Mouse (Mus musculus): ENCODE data around the gene Nfe2l2. TPM values are rescaled to one million over a fixed set of nuclear protein-coding genes. Genes with fewer than 3 reads are reported as not detected.

The Nfe2l2 gene
- polyA plus RNA-seq, 1 experiment from 2014 or later, result 39.4 TPM

DNA sequence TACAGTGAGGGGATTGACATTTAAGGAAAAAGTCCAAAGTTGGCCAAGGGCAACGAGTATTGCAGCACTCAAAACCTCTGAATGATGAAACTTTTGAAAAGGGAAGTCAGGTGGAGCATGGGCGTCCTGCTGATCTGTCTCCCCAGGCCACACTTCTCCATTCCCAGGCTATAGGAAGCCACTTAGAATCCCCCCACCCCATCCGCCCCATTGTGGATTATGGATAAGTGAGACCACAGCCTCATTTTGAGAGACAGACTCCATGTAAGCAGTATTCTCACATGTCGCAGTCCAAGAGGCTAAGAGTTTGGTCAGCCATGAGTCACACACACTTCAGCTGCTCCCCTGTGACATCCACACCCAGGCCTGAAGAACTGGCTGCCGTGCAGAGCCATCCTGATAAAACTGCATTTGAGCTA lies 26.8 kb upstream of the Nfe2l2 start:
- WGBS, result 76% methylated on average over 5 of the region's 5 CpGs
- no peaks in the 10 kb centered on the region for H3K36me3 ChIP-seq
- no peak overlapping the region for H3K4me2 ChIP-seq
- no peak overlapping the region for H3K9ac ChIP-seq
- H3K27me3 ChIP-seq, result no peaks in the 10 kb centered on the region
- no peak overlapping the region for H3K27ac ChIP-seq
- H3K9me3 ChIP-seq, result no peaks in the 10 kb centered on the region
- H3K4me1 ChIP-seq, result no peaks in the 10 kb centered on the region
- ATAC-seq (ENCODE audit: insufficient number of reproducible peaks, insufficient read depth, low FRiP score, low TSS enrichment, low read depth), result no peak
- no peak overlapping the region for H3K4me3 ChIP-seq

DNA sequence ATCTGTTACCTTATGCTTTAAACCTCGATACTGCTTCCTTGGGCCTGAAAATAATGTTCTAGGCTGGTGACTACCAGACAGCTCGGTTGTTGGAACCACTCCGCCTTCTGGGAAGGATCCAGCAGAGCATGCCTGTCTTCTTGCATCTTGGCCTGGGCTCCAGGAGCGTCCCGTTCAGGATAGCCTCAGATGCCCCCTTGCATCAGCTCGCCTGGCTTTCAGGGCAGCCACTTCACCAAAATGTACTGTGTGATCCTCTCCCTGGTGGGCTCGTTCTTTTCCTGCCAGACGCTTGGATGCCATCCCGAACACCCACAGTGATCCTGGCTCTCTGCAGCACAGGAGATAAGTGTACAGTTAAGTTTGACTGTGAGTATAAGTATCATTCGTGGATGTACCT lies 25.6 kb upstream of the Nfe2l2 start:
- WGBS, result 85% methylated on average over 10 of the region's 10 CpGs
- Histone ChIP-seq H3K27me3 (no peaks in the 10 kb centered on the region), H3K9ac (no peak overlapping the region), H3K4me2 (no peak overlapping the region), H3K27ac (no peak overlapping the region), H3K4me1 (no peaks in the 10 kb centered on the region), H3K36me3 (no peaks in the 10 kb centered on the region), H3K4me3 (no peak overlapping the region), H3K9me3 (no peaks in the 10 kb centered on the region)
- no peak for ATAC-seq (ENCODE audit: insufficient number of reproducible peaks, insufficient read depth, low FRiP score, low TSS enrichment, low read depth)

DNA sequence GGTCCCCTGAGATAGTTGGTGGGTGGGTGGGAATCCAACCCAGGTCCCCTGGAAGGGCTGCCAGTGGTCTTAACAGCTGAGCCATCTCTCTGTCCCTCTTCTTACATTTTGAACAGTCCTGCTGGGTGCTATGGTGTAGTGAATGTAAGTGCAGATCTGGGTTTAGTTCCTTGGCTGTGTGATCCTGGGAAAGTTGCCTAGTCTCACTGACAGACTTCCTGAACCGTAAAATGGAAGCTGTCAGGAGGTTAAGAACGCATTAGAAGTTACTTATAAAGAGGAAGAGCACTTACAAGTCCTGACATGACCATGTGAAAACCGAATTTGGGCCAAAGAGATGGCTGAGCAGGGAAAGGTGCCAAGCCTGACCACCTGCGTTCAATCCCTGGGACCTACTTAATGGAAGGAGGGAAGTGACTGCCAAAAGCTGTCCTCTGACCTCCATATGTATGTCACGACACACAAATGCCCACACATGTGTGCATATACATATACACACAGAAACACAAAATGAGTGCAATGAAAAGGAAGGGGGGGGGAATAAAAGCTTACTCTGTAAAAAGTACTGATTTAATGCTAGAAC lies 20.5 kb upstream of the Nfe2l2 start:
- H3K4me3 ChIP-seq, result no peak overlapping the region
- H3K4me2 ChIP-seq, result no peak overlapping the region

DNA sequence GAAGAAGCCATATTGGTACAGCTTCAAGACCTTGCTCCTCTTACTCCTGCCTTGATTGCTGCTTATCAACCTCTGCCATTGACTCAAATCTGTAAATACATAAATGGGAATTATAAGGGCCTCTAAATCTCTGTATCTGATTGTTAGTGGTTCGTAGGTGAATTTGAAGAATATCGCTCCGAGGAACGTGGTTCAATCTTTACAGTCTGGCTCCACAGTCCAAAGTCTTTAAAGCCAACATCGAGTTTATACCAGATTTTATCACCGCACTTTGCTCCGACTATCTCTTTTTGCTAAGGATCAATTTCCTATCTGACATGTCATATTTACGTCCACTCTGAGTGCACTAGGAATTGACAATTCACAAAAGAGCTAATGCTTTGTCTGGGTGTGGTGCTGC lies 19.0 kb upstream of the Nfe2l2 start:
- H3K9ac ChIP-seq, result no peak overlapping the region
- no peaks in the 10 kb centered on the region for H3K27me3 ChIP-seq
- H3K4me3 ChIP-seq, result no peak overlapping the region
- H3K36me3 ChIP-seq, result no peaks in the 10 kb centered on the region
- no peak overlapping the region for H3K27ac ChIP-seq
- no peak overlapping the region for H3K4me2 ChIP-seq
- WGBS, result 89% methylated on average over 8 of the region's 8 CpGs
- no peak for ATAC-seq (ENCODE audit: insufficient number of reproducible peaks, insufficient read depth, low FRiP score, low TSS enrichment, low read depth)
- no peaks in the 10 kb centered on the region for H3K4me1 ChIP-seq
- H3K9me3 ChIP-seq, result no peaks in the 10 kb centered on the region

More for the DNA sequence above, 20.5 kb upstream of the Nfe2l2 start:
- 69% methylated on average over 5 of the region's 5 CpGs for WGBS
- H3K9ac ChIP-seq, result no peak overlapping the region
- H3K27me3 ChIP-seq, result no peaks in the 10 kb centered on the region
- H3K27ac ChIP-seq, result no peak overlapping the region
- H3K9me3 ChIP-seq, result no peaks in the 10 kb centered on the region
- ATAC-seq (ENCODE audit: insufficient number of reproducible peaks, insufficient read depth, low FRiP score, low TSS enrichment, low read depth), result no peak
- no peaks in the 10 kb centered on the region for H3K4me1 ChIP-seq
- H3K36me3 ChIP-seq, result no peaks in the 10 kb centered on the region

DNA sequence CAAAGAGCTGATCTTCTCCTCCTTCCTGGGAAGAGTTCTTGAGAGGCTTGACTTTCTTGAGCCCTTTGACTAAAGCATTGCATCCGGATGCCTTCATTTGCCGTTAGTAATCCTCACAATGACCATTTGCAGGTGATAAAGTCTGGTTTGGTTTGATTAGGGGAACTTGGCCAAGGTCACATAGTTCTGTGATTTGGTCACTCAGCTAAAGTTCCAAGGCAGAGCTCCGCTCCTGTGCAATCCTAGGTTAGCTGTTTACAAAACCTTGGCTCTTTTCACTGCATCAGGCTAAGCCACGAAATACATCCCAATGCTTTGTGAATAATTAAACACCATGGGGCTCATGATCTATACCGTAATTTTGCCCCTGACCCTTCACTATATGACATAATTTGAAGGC lies 18.5 kb upstream of the Nfe2l2 start:
- H3K36me3 ChIP-seq, result no peaks in the 10 kb centered on the region
- H3K4me3 ChIP-seq, result no peak overlapping the region
- 82% methylated on average over 5 of the region's 5 CpGs for WGBS
- no peak for ATAC-seq (ENCODE audit: insufficient number of reproducible peaks, insufficient read depth, low FRiP score, low TSS enrichment, low read depth)
- H3K27ac ChIP-seq, result no peak overlapping the region
- H3K27me3 ChIP-seq, result no peaks in the 10 kb centered on the region
- H3K4me1 ChIP-seq, result no peaks in the 10 kb centered on the region
- H3K9me3 ChIP-seq, result no peaks in the 10 kb centered on the region
- no peak overlapping the region for H3K4me2 ChIP-seq
- no peak overlapping the region for H3K9ac ChIP-seq

DNA sequence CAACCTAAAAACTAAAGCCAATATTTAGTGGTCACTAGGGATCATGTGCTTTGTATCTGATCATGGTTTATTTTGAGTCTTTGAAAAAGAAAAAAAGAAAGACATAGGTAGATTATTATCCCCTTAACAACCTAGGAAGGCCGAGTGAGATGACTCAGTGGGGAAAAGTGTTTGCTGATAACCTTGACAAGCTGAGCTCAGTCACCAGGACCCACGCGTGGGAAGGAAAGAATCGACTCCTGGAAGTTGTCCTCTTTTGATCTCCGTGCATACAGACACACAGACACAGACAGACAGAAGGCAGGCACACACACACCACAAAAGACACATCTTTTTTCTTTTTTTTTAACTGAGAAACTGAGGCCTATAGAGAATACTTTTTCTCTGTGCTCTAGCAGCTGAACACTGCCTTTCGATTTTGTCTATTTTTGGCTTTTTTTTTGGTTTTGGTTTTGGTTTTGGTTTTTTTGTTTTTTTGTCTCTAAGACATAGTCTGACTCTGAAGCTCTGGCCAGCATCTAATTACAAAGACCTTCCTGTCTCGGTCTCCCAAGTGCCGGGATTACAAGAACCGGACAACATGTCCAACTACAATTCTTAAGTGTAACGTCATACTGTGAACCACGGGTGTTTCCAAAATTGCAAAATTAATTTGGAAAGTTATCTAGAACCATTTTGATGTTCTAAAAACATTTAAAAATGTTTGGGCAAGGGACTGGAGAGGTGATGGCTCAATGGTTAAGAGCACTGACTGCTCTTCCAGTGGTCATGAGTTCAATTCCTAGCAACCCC lies 16.0 kb upstream of the Nfe2l2 start:
- Histone ChIP-seq H3K36me3 (no peaks in the 10 kb centered on the region), H3K9me3 (no peaks in the 10 kb centered on the region), H3K4me1 (0 out of 2 replicates have a peak, but pooled peaks cover 5% of the 10 kb centered on the region), H3K4me2 (no peak overlapping the region), H3K9ac (no peak overlapping the region), H3K4me3 (no peak overlapping the region), H3K27me3 (no peaks in the 10 kb centered on the region), H3K27ac (no peak overlapping the region)
- 78% methylated on average over 11 of the region's 11 CpGs for WGBS
- ATAC-seq (ENCODE audit: insufficient number of reproducible peaks, insufficient read depth, low FRiP score, low TSS enrichment, low read depth), result no peak

DNA sequence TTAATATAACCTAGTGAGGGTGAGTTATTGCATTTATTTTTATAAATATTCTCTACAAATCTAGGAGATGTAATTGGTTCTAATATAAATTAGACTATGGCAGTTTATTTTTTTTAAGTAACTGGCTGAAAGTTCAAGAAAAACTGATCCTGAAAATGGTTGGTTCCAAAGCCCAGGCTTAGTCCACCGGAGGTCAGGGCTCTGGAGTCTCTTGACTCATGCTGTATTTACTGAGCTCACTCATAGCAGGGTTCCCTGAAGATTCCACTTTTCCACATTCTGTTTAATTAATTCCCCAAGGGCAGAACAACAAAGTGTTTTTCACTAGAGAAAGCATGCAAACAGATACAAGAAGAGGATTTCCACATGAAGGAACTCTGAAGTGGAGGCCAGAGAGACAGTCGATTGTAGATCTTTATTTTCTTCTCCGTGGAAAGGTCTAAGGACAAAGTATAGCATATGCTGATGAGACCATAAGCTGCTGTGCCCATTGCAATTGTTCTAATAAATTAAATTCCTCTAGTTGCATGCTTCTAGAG lies 15.0 kb upstream of the Nfe2l2 start:
- Histone ChIP-seq H3K4me1 (0 out of 2 replicates have a peak, but pooled peaks cover 5% of the 10 kb centered on the region), H3K36me3 (no peaks in the 10 kb centered on the region), H3K27me3 (no peaks in the 10 kb centered on the region), H3K4me3 (no peak overlapping the region), H3K4me2 (no peak overlapping the region), H3K9ac (no peak overlapping the region), H3K9me3 (no peaks in the 10 kb centered on the region), H3K27ac (no peak overlapping the region)
- WGBS, result 74% methylated on average over 3 of the region's 3 CpGs
- ATAC-seq (ENCODE audit: insufficient number of reproducible peaks, insufficient read depth, low FRiP score, low TSS enrichment, low read depth), result no peak

DNA sequence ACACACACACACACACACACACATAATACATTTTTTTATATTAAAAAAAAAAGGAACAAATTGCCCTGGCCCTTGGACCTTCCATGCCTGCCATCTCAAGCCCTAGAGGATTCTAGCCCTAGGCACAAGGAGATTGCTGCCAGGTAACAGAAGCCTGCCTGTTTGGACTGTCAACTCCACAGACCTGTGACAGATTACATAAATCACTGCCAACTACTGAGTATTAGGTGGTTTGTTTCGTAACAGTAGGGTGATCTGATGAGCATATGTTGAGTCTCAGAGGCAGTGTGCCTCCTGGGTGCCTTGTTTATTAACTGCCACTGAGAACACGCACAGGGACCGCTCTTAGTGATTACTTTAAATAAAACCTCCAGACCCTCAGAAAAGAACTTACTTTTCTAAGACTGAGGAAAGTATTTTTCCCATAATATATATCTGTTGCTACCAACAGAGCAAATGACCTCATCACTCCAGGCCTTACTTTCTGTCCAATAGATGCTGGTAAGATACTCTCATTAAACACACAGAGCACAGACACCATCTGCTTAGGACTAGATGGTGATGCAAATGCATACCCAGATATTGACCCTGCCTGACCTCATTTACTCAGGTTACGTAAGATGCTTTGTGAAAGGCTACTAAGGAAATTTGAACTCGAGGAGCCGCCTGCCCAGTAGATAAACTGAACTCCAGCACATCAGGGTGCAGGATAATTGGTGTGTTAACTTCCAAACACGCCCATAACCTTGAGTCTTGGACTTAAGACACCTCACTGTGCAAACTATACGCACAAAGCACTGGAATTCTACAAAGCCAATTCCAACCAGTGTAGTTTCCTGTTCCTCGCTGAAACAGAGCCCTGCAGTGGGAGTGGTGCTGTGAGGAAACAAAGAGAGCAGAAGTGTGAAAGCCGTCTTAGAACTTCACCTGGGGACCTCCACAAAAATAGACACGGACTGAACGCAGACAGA lies 11.9 kb upstream of the Nfe2l2 start:
- H3K27ac ChIP-seq, result no peak overlapping the region
- 51% methylated on average over 12 of the region's 12 CpGs for WGBS
- no peak overlapping the region for H3K4me3 ChIP-seq

DNA sequence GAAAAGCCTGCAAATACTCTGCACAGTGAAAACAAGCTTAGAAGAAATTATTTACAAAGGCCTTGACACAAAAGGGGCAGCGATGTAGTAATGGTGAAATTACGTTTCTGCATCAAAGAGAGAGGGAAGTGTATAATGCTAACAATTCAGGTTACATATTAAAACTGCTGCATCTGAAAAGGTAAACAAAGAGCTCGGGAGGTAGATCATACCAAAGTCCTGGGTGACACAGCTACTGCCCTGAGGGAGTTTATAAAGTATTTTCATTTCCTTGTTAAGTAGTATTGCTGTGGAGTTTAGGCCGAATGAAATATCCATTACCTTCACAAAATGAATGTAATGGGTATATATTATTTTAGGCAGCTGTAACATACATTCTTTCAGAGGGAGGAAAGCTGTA lies 10.3 kb upstream of the Nfe2l2 start:
- no peak for ATAC-seq (ENCODE audit: insufficient number of reproducible peaks, insufficient read depth, low FRiP score, low TSS enrichment, low read depth)
- H3K9ac ChIP-seq, result no peak overlapping the region
- no peaks in the 10 kb centered on the region for H3K27me3 ChIP-seq
- 45% methylated on average over 4 of the region's 4 CpGs for WGBS
- H3K27ac ChIP-seq, result no peak overlapping the region
- H3K9me3 ChIP-seq, result no peaks in the 10 kb centered on the region
- H3K36me3 ChIP-seq, result no peaks in the 10 kb centered on the region
- H3K4me1 ChIP-seq, result 0 out of 2 replicates have a peak, but pooled peaks cover 5% of the 10 kb centered on the region
- H3K4me2 ChIP-seq, result no peak overlapping the region
- no peak overlapping the region for H3K4me3 ChIP-seq

More for the DNA sequence above, 11.9 kb upstream of the Nfe2l2 start:
- Histone ChIP-seq H3K9me3 (no peaks in the 10 kb centered on the region), H3K36me3 (no peaks in the 10 kb centered on the region), H3K27me3 (no peaks in the 10 kb centered on the region), H3K4me1 (0 out of 2 replicates have a peak, but pooled peaks cover 5% of the 10 kb centered on the region), H3K4me2 (no peak overlapping the region), H3K9ac (no peak overlapping the region)
- ATAC-seq (ENCODE audit: insufficient number of reproducible peaks, insufficient read depth, low FRiP score, low TSS enrichment, low read depth), result no peak

DNA sequence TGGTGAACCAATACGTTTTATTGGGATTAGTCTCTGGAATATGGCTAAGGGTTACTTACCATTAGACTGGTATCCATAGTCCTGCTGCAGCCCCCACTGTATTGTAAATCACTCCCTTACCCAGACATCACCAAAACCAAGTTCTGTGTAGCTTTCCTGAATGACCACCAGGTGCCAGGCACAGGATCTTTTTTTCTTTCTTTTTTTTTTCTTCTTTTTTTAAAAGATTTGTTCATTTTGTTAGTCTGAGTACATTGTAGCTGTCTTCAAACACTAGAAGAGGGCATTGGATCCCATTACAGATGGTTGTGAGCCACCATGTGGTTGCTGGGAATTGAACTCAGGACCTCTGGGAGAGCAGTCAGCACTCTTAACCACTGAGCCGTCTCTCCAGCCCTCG lies 8.6 kb upstream of the Nfe2l2 start:
- H3K4me3 ChIP-seq, result no peak overlapping the region
- 0 out of 2 replicates have a peak, but pooled peaks cover 5% of the 10 kb centered on the region for H3K4me1 ChIP-seq
- H3K27ac ChIP-seq, result no peak overlapping the region
- no peak overlapping the region for H3K9ac ChIP-seq
- WGBS, result 79% methylated on average over 3 of the region's 3 CpGs
- 0 out of 2 replicates have a peak, but pooled peaks cover 2% of the 10 kb centered on the region for H3K36me3 ChIP-seq
- peaks cover 6% of the 10 kb centered on the region; the same call in 1 of the 2 replicates for H3K9me3 ChIP-seq
- no peak for ATAC-seq (ENCODE audit: insufficient number of reproducible peaks, insufficient read depth, low FRiP score, low TSS enrichment, low read depth)
- H3K27me3 ChIP-seq, result no peaks in the 10 kb centered on the region
- H3K4me2 ChIP-seq, result no peak overlapping the region

DNA sequence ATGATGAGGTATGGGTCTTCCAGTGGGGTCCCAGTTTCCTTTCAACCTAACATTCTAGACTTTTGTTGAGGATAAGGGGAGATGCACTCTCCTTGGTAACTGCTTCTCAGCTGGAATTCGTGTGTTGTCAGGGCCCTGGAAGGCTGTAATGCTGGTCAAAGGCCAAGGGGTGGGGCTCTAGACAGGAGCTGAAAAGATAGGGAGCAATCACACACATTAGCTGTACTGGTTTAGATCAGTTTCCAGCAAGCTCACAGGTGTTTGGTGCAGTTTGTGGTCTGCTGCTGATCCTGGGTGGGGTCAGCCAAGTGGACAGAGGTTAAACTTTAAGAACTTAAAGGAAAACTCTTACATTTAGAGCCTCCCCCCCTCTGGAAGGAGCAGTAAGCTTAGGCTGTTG lies 3.0 kb upstream of the Nfe2l2 start:
- peaks cover 6% of the 10 kb centered on the region; the same call in 1 of the 2 replicates for H3K9me3 ChIP-seq
- 19% methylated on average over 1 of the region's 1 CpGs for WGBS
- ATAC-seq (ENCODE audit: insufficient number of reproducible peaks, insufficient read depth, low FRiP score, low TSS enrichment, low read depth), result no peak

More for the DNA sequence above, 3.0 kb upstream of the Nfe2l2 start:
- Histone ChIP-seq H3K27ac (no peak overlapping the region), H3K36me3 (0 out of 2 replicates have a peak, but pooled peaks cover 2% of the 10 kb centered on the region), H3K9ac (no peak overlapping the region), H3K4me1 (peaks cover 10% of the 10 kb centered on the region), H3K4me3 (no peak overlapping the region), H3K4me2 (no peak overlapping the region), H3K27me3 (no peaks in the 10 kb centered on the region)

Measured in embryonic facial prominence, embryonic 13.5 days (tissue).